Mouse (Mus musculus): ENCODE data around the gene Cldn12. TPM values are rescaled to one million over a fixed set of nuclear protein-coding genes. Genes with fewer than 3 reads are reported as not detected.

Gene Cldn12
- total RNA-seq, 2 experiments from 2014 or later = 26.9 to 30.3 TPM

GRCm38 (mm10) chr5:5494269-5495005, 20.3 kb downstream of the Cldn12 start:
- peak; percentile 17 to 21 for DNase-seq

- no peak for DNase-seq
Observed at GRCm38 (mm10) chr5:5492163-5492562, 22.6 kb downstream of the Cldn12 start.

- DNase-seq = no peak
Observed at GRCm38 (mm10) chr5:5486071-5486470, 28.7 kb downstream of the Cldn12 start.

GRCm38 (mm10) chr5:5483254-5483858, 31.4 kb downstream of the Cldn12 start:
- no peak for DNase-seq

GRCm38 (mm10) chr5:5481662-5482061, 33.1 kb downstream of the Cldn12 start:
- no peak for DNase-seq

- no peak for DNase-seq
Observed at GRCm38 (mm10) chr5:5479043-5479442, 35.7 kb downstream of the Cldn12 start, which contains the start of gene 1700015F17Rik. Gene 1700015F17Rik (minus strand): TSS chr5:5479143.

- no peak for DNase-seq
Observed at GRCm38 (mm10) chr5:5476133-5476532, 38.6 kb downstream of the Cldn12 start.

GRCm38 (mm10) chr5:5465256-5465655, 49.5 kb downstream of the Cldn12 start:
- DNase-seq = no peak

Other genes with a start within 250 kb of the Cldn12 start
- 100 to 1,000 TPM; 254 to 260 TPM for gene Cdk14, start 94.6 kb downstream of the Cldn12 start, total RNA-seq (2021)
- not detected for gene 1700015F17Rik, start 35.8 kb downstream of the Cldn12 start, total RNA-seq (2021)
- gene Gtpbp10, start 44.6 kb upstream of the Cldn12 start, total RNA-seq (2021) = 10 to 100 TPM; 11.0 to 11.2 TPM
- not detected for gene Gm8773, start 58.8 kb upstream of the Cldn12 start, total RNA-seq (2021)
- 10 to 100 TPM; 14.5 to 17.3 TPM for gene Cfap69, start 149.3 kb upstream of the Cldn12 start, total RNA-seq (2021)
- gene Steap2, start 179.6 kb upstream of the Cldn12 start, total RNA-seq (2021) = 1 to 10 TPM; 6.2 to 6.7 TPM
- gene Steap1, start 234.4 kb upstream of the Cldn12 start, total RNA-seq (2021) = under 1 TPM in 1 of 2 experiments, not detected in 1; 0.61 TPM